Mouse (Mus musculus) cortical plate, adult 2 months (tissue): Measurements from ENCODE around the gene Psmb3. TPM values are rescaled to one million over a fixed set of nuclear protein-coding genes. Genes with fewer than 3 reads are reported as not detected.

ENCODE experiments used
- H3K27ac ChIP-seq: fragments of 200-500 bp; 2 replicates; pipeline ENCODE4 v1.5.1; 2012; ENCODE audit warnings: low read length, control low read depth, inconsistent platforms; ENCODE audit not compliant: insufficient read depth
- H3K4me1 ChIP-seq: fragments of 200-500 bp; 2 replicates; pipeline ENCODE4 v1.6.1; 2011; ENCODE audit warnings: low read length; ENCODE audit not compliant: control insufficient read depth, insufficient read depth
- H3K4me3 ChIP-seq: fragments of 200-500 bp; 2 replicates; pipeline ENCODE4 v1.5.1; 2011; ENCODE audit warnings: mild to moderate bottlenecking, low read length, control low read depth; ENCODE audit not compliant: insufficient read depth
- CTCF ChIP-seq: fragments of 200-500 bp; IDR thresholded peaks from 2 replicates; pipeline ENCODE4 v1.5.1; 2011; ENCODE audit warnings: mild to moderate bottlenecking, control low read depth, low read length; ENCODE audit not compliant: insufficient read depth; ENCODE audit errors: extremely low read depth
- POLR2A ChIP-seq: fragments of 200-500 bp; IDR thresholded peaks from 2 replicates; pipeline ENCODE4 v1.6.1; 2011; ENCODE audit warnings: mild to moderate bottlenecking, low read length, control low read depth; ENCODE audit not compliant: insufficient read depth; ENCODE audit errors: extremely low read depth
- polyA plus RNA-seq: library from polyadenylated mRNA; depleted of rRNA; stranded (reverse); fragments of >200 nt; gene quantifications from 2 replicates; pipeline ENCODE4 v1.2.3, GENCODE M21; 2012

The Psmb3 gene
- polyA plus RNA-seq, 1 experiment: 249 TPM

DNA sequence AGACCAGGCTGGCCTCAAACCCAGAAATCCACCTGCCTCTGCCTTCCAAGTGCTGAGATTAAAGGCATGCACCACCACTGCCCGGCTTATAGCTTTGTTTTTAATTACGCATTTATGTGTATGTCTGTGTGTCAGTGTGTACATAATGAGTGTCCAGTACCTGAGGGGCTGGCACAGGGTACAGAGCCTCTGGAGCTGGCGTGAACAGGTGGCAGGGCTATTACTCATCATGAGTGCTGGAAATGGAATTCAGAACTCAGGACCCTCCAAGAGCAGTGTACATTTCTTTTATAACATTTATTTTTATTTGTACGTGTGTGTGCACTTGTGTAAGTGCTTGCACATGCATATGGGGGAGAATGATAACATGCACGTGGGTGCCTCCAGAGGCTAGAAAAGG is 33.4 kb downstream of the Psmb3 start:
- TF ChIP-seq POLR2A: no peak
- no peak for TF ChIP-seq CTCF
- no peak overlapping the region for H3K4me3 ChIP-seq
- no peak overlapping the region for H3K27ac ChIP-seq
- H3K4me1 ChIP-seq: peaks cover 5% of the 10 kb centered on the region; the same call in 1 of the 2 replicates

DNA sequence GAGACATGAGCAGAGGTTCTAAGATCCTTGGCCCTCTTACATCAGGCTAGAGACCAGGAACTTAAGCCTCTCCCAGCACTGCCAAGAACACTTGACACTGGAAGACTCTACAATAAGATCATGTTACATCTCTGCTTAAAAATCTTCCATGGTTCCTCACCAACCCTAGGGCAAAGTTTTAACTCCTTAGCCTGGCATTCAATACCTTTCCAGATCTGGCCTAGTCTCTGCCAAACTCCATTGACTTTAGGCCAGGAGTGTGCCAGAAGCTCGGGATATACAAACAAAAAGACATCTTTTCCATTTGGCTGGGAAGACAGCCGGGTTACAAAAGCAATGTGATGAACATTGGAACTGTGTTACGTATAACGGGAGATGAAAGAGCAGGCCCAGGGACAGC is 34.4 kb downstream of the Psmb3 start:
- peaks cover 5% of the 10 kb centered on the region for H3K4me1 ChIP-seq
- no peak for TF ChIP-seq POLR2A
- no peak for TF ChIP-seq CTCF
- H3K4me3 ChIP-seq: no peak overlapping the region
- H3K27ac ChIP-seq: no peak overlapping the region

DNA sequence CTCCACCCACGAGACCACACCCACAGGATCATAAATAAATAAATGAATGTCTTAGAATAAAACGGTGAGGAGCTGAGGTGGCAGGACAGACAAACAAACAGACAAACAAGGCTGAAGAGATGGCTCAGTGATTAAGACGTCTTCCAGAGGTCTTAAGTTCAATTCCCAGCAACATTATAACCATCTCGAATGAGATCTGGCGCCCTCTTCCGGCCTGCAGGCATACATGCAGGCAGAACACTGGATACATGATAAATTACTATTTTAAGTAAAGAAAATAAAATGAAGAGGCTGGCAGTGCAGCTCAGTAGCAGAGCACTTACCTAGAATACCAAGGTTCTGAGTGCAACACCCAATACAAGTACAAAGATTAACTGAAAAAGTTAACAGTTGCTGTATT is 35.5 kb downstream of the Psmb3 start:
- Histone ChIP-seq H3K4me3 (no peak overlapping the region), H3K27ac (no peak overlapping the region), H3K4me1 (peaks cover 11% of the 10 kb centered on the region)
- TF ChIP-seq CTCF (0 out of 2 replicates have a peak, but pooled peaks have one; percentile 15), POLR2A (no peak)

GRCm38 (mm10) chr11:97739155-97739554 is 36.0 kb downstream of the Psmb3 start:
- TF ChIP-seq CTCF (no peak), POLR2A (no peak)
- H3K27ac ChIP-seq: no peak overlapping the region
- peaks cover 11% of the 10 kb centered on the region for H3K4me1 ChIP-seq
- no peak overlapping the region for H3K4me3 ChIP-seq

- peaks cover 11% of the 10 kb centered on the region for H3K4me1 ChIP-seq
- TF ChIP-seq POLR2A (no peak), CTCF (no peak)
- no peak overlapping the region for H3K27ac ChIP-seq
- no peak overlapping the region for H3K4me3 ChIP-seq
Observed at GRCm38 (mm10) chr11:97740190-97740589, 37.0 kb downstream of the Psmb3 start.

GRCm38 (mm10) chr11:97742157-97742556 is 39.0 kb downstream of the Psmb3 start:
- Histone ChIP-seq H3K4me3 (no peak overlapping the region), H3K27ac (no peak overlapping the region)
- TF ChIP-seq CTCF: no peak
- TF ChIP-seq POLR2A: no peak

GRCm38 (mm10) chr11:97742591-97742990 is 39.4 kb downstream of the Psmb3 start:
- Histone ChIP-seq H3K4me3 (peak overlapping the region; percentile 98), H3K27ac (no peak overlapping the region), H3K4me1 (peaks cover 9% of the 10 kb centered on the region)
- TF ChIP-seq CTCF (no peak), POLR2A (no peak)

More at GRCm38 (mm10) chr11:97742157-97742556, 39.0 kb downstream of the Psmb3 start:
- peaks cover 9% of the 10 kb centered on the region for H3K4me1 ChIP-seq

GRCm38 (mm10) chr11:97743423-97743822 is 40.2 kb downstream of the Psmb3 start:
- Histone ChIP-seq H3K4me1 (peaks cover 9% of the 10 kb centered on the region), H3K27ac (no peak overlapping the region), H3K4me3 (peak overlapping the region; percentile 98)
- no peak for TF ChIP-seq CTCF
- no peak for TF ChIP-seq POLR2A

DNA sequence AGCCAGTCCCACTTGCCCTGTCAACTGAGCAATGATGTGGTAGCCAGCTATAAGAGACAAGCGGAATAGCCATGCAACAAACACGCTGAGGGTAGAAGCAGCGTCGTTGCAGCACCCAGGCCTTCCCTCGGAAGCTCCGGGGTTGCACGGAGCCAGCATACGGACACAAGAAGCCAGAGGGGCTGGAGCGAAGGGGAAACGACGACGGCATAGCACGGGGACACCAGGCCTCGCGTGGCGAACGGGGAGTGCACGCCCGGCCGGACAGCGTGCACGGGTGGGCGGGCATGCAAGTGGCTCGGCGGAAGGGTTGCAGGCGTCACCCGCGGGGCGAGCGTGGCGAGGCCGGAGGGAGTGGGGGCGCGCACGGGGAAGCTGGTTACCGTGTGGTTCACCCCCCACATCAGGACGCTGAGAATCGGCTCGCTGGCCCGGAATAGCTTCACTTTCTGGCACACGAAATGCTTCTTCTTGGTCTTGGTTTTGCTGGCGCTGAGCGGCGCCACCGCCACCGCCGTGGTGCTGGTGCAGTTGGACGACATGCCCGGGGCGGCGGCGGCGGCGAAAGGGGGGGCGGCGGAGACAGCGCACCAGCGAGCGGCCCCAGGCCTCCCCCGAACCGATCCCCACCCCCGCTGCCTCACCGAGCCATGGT is 41.0 kb downstream of the Psmb3 start, which contains the start of gene Pip4k2b:
Gene Pip4k2b, minus strand, starts transcription at position 642 of the 655 bp plus-strand sequence.
- Histone ChIP-seq H3K27ac (peak within 1 kb of the TSS; percentile 99), H3K4me3 (peak within 1 kb of the TSS; percentile 98)
- TF ChIP-seq POLR2A (no peak), CTCF (no peak)

DNA sequence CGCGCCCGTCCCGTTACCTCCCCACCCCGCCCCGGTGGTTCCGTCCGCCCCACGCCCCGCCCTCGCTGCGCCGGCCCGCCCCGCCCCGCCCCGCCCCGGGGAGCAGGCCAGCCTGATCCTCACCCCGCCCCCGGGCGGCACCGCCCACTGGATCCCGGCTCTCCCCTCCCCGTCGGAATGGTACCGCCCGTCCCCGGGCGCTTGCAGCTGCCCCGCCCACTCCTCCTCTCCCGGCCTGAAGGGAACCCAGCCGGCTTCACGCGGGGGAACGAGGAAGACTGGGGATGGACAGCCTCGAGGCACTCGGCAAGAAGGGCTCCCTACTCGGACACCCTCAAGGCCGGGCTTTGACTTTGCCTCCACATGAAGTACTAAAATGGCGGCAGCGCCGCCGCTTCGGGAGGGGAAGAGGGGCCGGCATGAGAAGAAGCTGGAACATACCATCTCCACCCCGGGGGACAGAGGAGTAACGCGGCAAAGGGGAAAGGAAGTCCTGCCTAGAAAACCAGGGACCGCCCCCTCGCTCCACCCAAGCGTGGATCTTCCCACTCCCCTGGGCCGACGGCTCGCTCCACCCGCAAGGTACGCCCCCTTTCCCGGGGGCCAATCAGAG is 41.6 kb downstream of the Psmb3 start:
- Histone ChIP-seq H3K4me3 (peak overlapping the region; percentile 98), H3K27ac (peak overlapping the region; percentile 99), H3K4me1 (peaks cover 9% of the 10 kb centered on the region)
- no peak for TF ChIP-seq CTCF
- TF ChIP-seq POLR2A: 0 out of 2 replicates have a peak, but pooled peaks have one; percentile 11

More for the DNA sequence above, 41.0 kb downstream of the Psmb3 start, which contains the start of gene Pip4k2b:
- peaks cover 9% of the 10 kb centered on the region for H3K4me1 ChIP-seq
